Mouse (Mus musculus): ENCODE results near the gene Zscan21.

DNA sequence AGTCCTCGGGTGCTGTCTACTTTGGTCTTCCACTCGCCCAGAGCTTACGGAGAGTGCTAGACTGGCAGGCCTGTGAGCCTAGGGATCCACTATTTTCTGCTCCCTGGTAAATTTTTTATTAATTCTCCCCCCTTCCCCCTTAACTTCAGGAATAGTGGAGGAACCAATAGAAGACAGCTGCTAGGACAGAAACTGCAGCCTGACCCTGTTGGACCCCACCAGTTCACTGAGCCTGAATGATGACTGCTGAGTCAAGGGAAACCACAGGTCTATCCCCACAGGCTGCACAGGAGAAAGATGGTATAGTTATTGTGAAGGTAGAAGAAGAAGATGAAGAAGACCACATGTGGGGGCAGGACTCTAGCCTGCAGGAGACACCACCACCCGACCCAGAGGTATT is 23.9 kb upstream of the Zscan21 start:
- TF ChIP-seq POLR2A (IDR thresholded peaks at IDR 0.05; ENCODE audit: low read depth, low read length) (no peak), CTCF (conservative IDR thresholded peaks at IDR 0.05; ENCODE audit: insufficient read depth, insufficient read length, low read depth, low read length) (no peak)

Measured in kidney, adult 2 months (tissue).